In the genomic region with DNA sequence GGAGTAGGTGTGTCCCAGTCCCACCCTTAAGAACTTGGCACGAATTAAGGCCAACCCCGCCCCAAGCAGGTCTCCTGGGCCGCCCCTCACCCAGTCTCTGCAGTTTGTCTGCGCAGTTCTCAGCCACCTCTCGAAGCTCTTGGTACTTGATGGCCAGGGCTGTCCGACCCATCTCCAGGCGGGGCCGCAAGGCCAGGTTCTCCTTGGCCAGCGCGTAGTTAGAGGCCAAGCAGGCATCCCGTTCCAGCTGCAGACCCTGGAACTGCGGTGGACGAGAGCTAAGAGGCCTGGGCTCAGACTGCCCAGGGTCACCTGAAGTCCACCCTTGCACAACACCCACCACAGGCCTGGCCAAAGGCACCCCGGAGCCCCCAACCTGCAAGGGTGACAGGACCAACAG, we compare ENCODE assay signal across 10 mouse cellular contexts. TPM values are rescaled to one million over a fixed set of nuclear protein-coding genes. Genes with fewer than 3 reads are reported as not detected.
DNase-seq lines count a peak whose midpoint lies in the region; ATAC-seq lines count a peak whose summit lies in the region.
"Had no signal": no experiment of that assay in that cellular context is flagged by ENCODE, and none has a peak within 500 bp of the region (broad histone marks: within the 10 kb centered on the region; RNA-seq: fewer than 3 reads in every experiment).

No protein-coding gene starts in this region.

- peaks cover 5% of the 10 kb centered on the region for H3K36me3 ChIP-seq in embryonic facial prominence, embryonic 11.5 days (replicated peaks; ENCODE audit: control insufficient read depth, insufficient read depth, low read depth, low read length)
- H3K36me3 ChIP-seq in forebrain, embryonic 10.5 days (replicated peaks) = peaks cover 41% of the 10 kb centered on the region
- H3K36me3 ChIP-seq in midbrain, embryonic 10.5 days = peaks cover 37% of the 10 kb centered on the region

- no peak overlapping the region for H3K4me2 ChIP-seq in embryonic facial prominence, embryonic 11.5 days (ENCODE audit: low read depth, low read length)

- WGBS in embryonic facial prominence, embryonic 11.5 days = 88% methylated on average over 14 of the region's 14 CpGs
- 92% methylated on average over 14 of the region's 14 CpGs for WGBS in forebrain, embryonic 10.5 days
- 89% methylated on average over 14 of the region's 14 CpGs for WGBS in midbrain, embryonic 10.5 days

- H3K4me3 ChIP-seq in embryonic facial prominence, embryonic 11.5 days (ENCODE audit: low read depth, low read length) = no peak overlapping the region
- H3K4me3 ChIP-seq in forebrain, embryonic 10.5 days = no peak overlapping the region
- H3K4me3 ChIP-seq in midbrain, embryonic 10.5 days = peak overlapping the region; percentile 98; the same call in 1 of the 2 replicates

- H3K4me1 ChIP-seq in embryonic facial prominence, embryonic 11.5 days (ENCODE audit: control insufficient read depth, insufficient read depth, low read length) = peaks cover 9% of the 10 kb centered on the region
- peaks cover 41% of the 10 kb centered on the region for H3K4me1 ChIP-seq in forebrain, embryonic 10.5 days
- peaks cover 40% of the 10 kb centered on the region for H3K4me1 ChIP-seq in midbrain, embryonic 10.5 days

- ATAC-seq in embryonic facial prominence, embryonic 11.5 days (replicated peaks; ENCODE audit: insufficient number of reproducible peaks, low FRiP score, low TSS enrichment, low read depth) = no peak

- no peak for DNase-seq in embryonic facial prominence, embryonic 11.5 days (ENCODE audit: low spot score)
- no peak for DNase-seq in forebrain, embryonic 10.5 days (ENCODE audit: extremely low spot score, low spot score)
- peak; percentile 39 for DNase-seq in kidney, adult 11 months
- DNase-seq in midbrain, embryonic 10.5 days (ENCODE audit: low spot score) = no peak
- DNase-seq in adrenal gland, adult 18-20 months (ENCODE audit: low spot score in 2 of 2) = no peak
- DNase-seq in gastrocnemius, postnatal 10 days = no peak
- no peak for DNase-seq in left cerebral cortex, postnatal 36 days (ENCODE audit: low spot score in 2 of 2)
- DNase-seq: lung, adult 18-20 months; thymus, postnatal 25 days had no signal

- H3K9me3 ChIP-seq in embryonic facial prominence, embryonic 11.5 days (replicated peaks; ENCODE audit: control insufficient read depth, low read length) = no peaks in the 10 kb centered on the region
- H3K9me3 ChIP-seq in forebrain, embryonic 10.5 days = no peaks in the 10 kb centered on the region
- no peaks in the 10 kb centered on the region for H3K9me3 ChIP-seq in midbrain, embryonic 10.5 days (replicated peaks)

- intact Hi-C loops in left cerebral cortex, postnatal 36 days (cut with DNase I) = loop anchor here (5.0 kb wide), 2 partner anchors 59 to 116 kb away; no protein-coding TSS in a partner anchor

- 0 out of 2 replicates have a peak overlapping the region, but pooled peaks have one; percentile 32 for H3K9ac ChIP-seq in embryonic facial prominence, embryonic 11.5 days (replicated peaks; ENCODE audit: low read length)

- no peak overlapping the region for H3K27ac ChIP-seq in embryonic facial prominence, embryonic 11.5 days (replicated peaks; ENCODE audit: low read depth, low read length)
- H3K27ac ChIP-seq in forebrain, embryonic 10.5 days = 0 out of 2 replicates have a peak overlapping the region, but pooled peaks have one; percentile 66
- no peak overlapping the region for H3K27ac ChIP-seq in midbrain, embryonic 10.5 days (replicated peaks)

- no peaks in the 10 kb centered on the region for H3K27me3 ChIP-seq in embryonic facial prominence, embryonic 11.5 days (ENCODE audit: control insufficient read depth, insufficient read depth, low read length)
- peaks cover 16% of the 10 kb centered on the region for H3K27me3 ChIP-seq in forebrain, embryonic 10.5 days (ENCODE audit: poor library complexity, severe bottlenecking)
- H3K27me3 ChIP-seq in midbrain, embryonic 10.5 days (ENCODE audit: low read depth, poor library complexity, severe bottlenecking) = peaks cover 13% of the 10 kb centered on the region; the same call in 1 of the 2 replicates

RNA-seq across cellular contexts. Expression of a gene that starts 1.7 kb away (rescaled TPM):
- 7.1 and 9.1 TPM in 2 replicates for polyA plus RNA-seq in embryonic facial prominence, embryonic 11.5 days (2014; fragmentation: Nextera tagmentation; extraction: Ambion mirVana)
- polyA plus RNA-seq in forebrain, embryonic 10.5 days (2016; fragmentation: Nextera tagmentation; extraction: Ambion mirVana) = 6.6 and 7.7 TPM in 2 replicates
- polyA plus RNA-seq in midbrain, embryonic 10.5 days (2016; fragmentation: Nextera tagmentation; extraction: Ambion mirVana) = 7.2 and 11.2 TPM in 2 replicates
- 1 to 10 TPM; 1.9 to 2.5 TPM for total RNA-seq in adrenal gland, adult 18-20 months (2021)
- 1 to 10 TPM; 2.3 to 3.0 TPM for total RNA-seq in gastrocnemius, postnatal 10 days (2021)
- total RNA-seq in left cerebral cortex, postnatal 36 days (2021) = 10 to 100 TPM; 26.8 to 36.0 TPM
- total RNA-seq: granulocyte monocyte progenitor cell, adult 5-6 weeks had no signal

RNA-seq across cellular contexts. Expression of a gene that starts 11.6 kb away (rescaled TPM):
- 136 and 146 TPM in 2 replicates for polyA plus RNA-seq in embryonic facial prominence, embryonic 11.5 days (2014; fragmentation: Nextera tagmentation; extraction: Ambion mirVana)
- 172 and 176 TPM in 2 replicates for polyA plus RNA-seq in forebrain, embryonic 10.5 days (2016; fragmentation: Nextera tagmentation; extraction: Ambion mirVana)
- 158 and 179 TPM in 2 replicates for polyA plus RNA-seq in midbrain, embryonic 10.5 days (2016; fragmentation: Nextera tagmentation; extraction: Ambion mirVana)
- total RNA-seq in adrenal gland, adult 18-20 months (2021) = 10 to 100 TPM; 45.7 to 55.0 TPM
- 10 to 100 TPM; 28.6 to 30.3 TPM for total RNA-seq in gastrocnemius, postnatal 10 days (2021)
- 10 to 100 TPM; 41.0 to 50.0 TPM for total RNA-seq in left cerebral cortex, postnatal 36 days (2021)

RNA-seq across cellular contexts. Expression of a gene that starts 12.4 kb away (rescaled TPM):
- polyA plus RNA-seq in embryonic facial prominence, embryonic 11.5 days (2014; fragmentation: Nextera tagmentation; extraction: Ambion mirVana) = 29.3 and 30.8 TPM in 2 replicates
- 25.0 and 26.1 TPM in 2 replicates for polyA plus RNA-seq in forebrain, embryonic 10.5 days (2016; fragmentation: Nextera tagmentation; extraction: Ambion mirVana)
- polyA plus RNA-seq in midbrain, embryonic 10.5 days (2016; fragmentation: Nextera tagmentation; extraction: Ambion mirVana) = 27.2 and 28.3 TPM in 2 replicates
- total RNA-seq in adrenal gland, adult 18-20 months (2021) = 10 to 100 TPM; 25.8 to 30.3 TPM
- 10 to 100 TPM; 22.4 to 23.3 TPM for total RNA-seq in gastrocnemius, postnatal 10 days (2021)
- 10 to 100 TPM; 40.9 to 52.1 TPM for total RNA-seq in left cerebral cortex, postnatal 36 days (2021)

RNA-seq across cellular contexts. Expression of a gene that starts 13.3 kb away (rescaled TPM):
- polyA plus RNA-seq in embryonic facial prominence, embryonic 11.5 days (2014; fragmentation: Nextera tagmentation; extraction: Ambion mirVana) = 1.9 and 3.7 TPM in 2 replicates
- polyA plus RNA-seq in forebrain, embryonic 10.5 days (2016; fragmentation: Nextera tagmentation; extraction: Ambion mirVana) = 4.0 and 4.1 TPM in 2 replicates
- polyA plus RNA-seq in midbrain, embryonic 10.5 days (2016; fragmentation: Nextera tagmentation; extraction: Ambion mirVana) = 2.0 TPM in 2 replicates
- 100 to 1,000 TPM in 1 of 2 experiments, 10 to 100 TPM in 1; 67.0 to 169 TPM for total RNA-seq in adrenal gland, adult 18-20 months (2021)
- total RNA-seq in gastrocnemius, postnatal 10 days (2021) = 10 to 100 TPM; 28.4 to 32.5 TPM
- total RNA-seq in left cerebral cortex, postnatal 36 days (2021) = 1 to 10 TPM; 2.4 to 4.7 TPM

RNA-seq across cellular contexts. Expression of a gene that starts 53.1 kb away (rescaled TPM):
- polyA plus RNA-seq in embryonic facial prominence, embryonic 11.5 days (2014; fragmentation: Nextera tagmentation; extraction: Ambion mirVana) = 12.1 and 14.2 TPM in 2 replicates
- 8.7 and 10.0 TPM in 2 replicates for polyA plus RNA-seq in forebrain, embryonic 10.5 days (2016; fragmentation: Nextera tagmentation; extraction: Ambion mirVana)
- 13.3 and 17.5 TPM in 2 replicates for polyA plus RNA-seq in midbrain, embryonic 10.5 days (2016; fragmentation: Nextera tagmentation; extraction: Ambion mirVana)
- 1 to 10 TPM; 6.0 to 7.2 TPM for total RNA-seq in adrenal gland, adult 18-20 months (2021)
- 1 to 10 TPM; 2.0 to 5.1 TPM for total RNA-seq in gastrocnemius, postnatal 10 days (2021)
- total RNA-seq in left cerebral cortex, postnatal 36 days (2021) = 100 to 1,000 TPM; 340 to 404 TPM

Comparison
In these comparisons a context has a peak if more than half of its experiments do, and no peak if none do; other contexts are left out.
1. RNA of a gene that starts 1.7 kb away (total RNA-seq): 26.8 to 36.0 TPM in left cerebral cortex, postnatal 36 days; 2.3 to 3.0 TPM in gastrocnemius, postnatal 10 days and 1.9 to 2.5 TPM in adrenal gland, adult 18-20 months; every median in the first group is over 4 times any median in the second.